Mouse (Mus musculus) G1E (cell line): Measurements from ENCODE around the gene Rbms2. TPM values are rescaled to one million over a fixed set of nuclear protein-coding genes. Genes with fewer than 3 reads are reported as not detected.

Source experiments
- ATAC-seq: 2 replicates; pipeline ENCODE4 v1.8.0; 2016; ENCODE audit warnings: mild to moderate bottlenecking; ENCODE audit not compliant: insufficient number of reproducible peaks, poor library complexity, low FRiP score, severe bottlenecking; ENCODE audit errors: extremely low read depth
- DNase-seq: peaks from one replicate; pipeline ENCODE4 v3.0.0; 2012; ENCODE audit warnings: low spot score
- H3K27me3 ChIP-seq: 2 replicates; pipeline ENCODE4 v1.6.1; 2012; ENCODE audit warnings: mild to moderate bottlenecking, low read length, inconsistent platforms; ENCODE audit not compliant: insufficient read depth
- H3K36me3 ChIP-seq: replicated peaks from 2 replicates; pipeline ENCODE3; 2012; ENCODE audit warnings: mild to moderate bottlenecking, inconsistent platforms
- H3K4me1 ChIP-seq: 2 replicates; pipeline ENCODE4 v1.6.1; 2012; ENCODE audit warnings: low read depth, low read length, inconsistent platforms, mixed read lengths; ENCODE audit not compliant: insufficient read depth
- H3K4me3 ChIP-seq: 2 replicates; pipeline ENCODE4 v1.5.1; 2012; ENCODE audit warnings: low read depth, mild to moderate bottlenecking, inconsistent platforms, low read length, moderate library complexity, mixed read lengths
- H3K9me3 ChIP-seq: replicated peaks from 2 replicates; pipeline ENCODE4 v1.6.1; 2012; ENCODE audit warnings: inconsistent platforms
- CTCF ChIP-seq: IDR thresholded peaks from 2 replicates; pipeline ENCODE4 v1.5.1; 2012; ENCODE audit warnings: low read depth, low read length, inconsistent platforms, mixed read lengths
- GATA1 ChIP-seq: IDR thresholded peaks from 2 replicates; pipeline ENCODE4 v1.6.1; 2012; ENCODE audit warnings: borderline replicate concordance, low read length, inconsistent platforms, mixed read lengths
- GATA2 ChIP-seq: IDR thresholded peaks from 2 replicates; pipeline ENCODE4 v1.6.1; 2012; ENCODE audit warnings: low read depth, low read length, inconsistent platforms, borderline replicate concordance
- POLR2AphosphoS5 ChIP-seq: IDR thresholded peaks from 2 replicates; pipeline ENCODE4 v1.6.1; 2012; ENCODE audit warnings: low read depth, low read length, inconsistent platforms; ENCODE audit not compliant: insufficient replicate concordance
- TAL1 ChIP-seq: conservative IDR thresholded peaks from 2 replicates; pipeline ENCODE4 v1.6.1; 2012; ENCODE audit warnings: low read depth, low read length, inconsistent platforms, mixed read lengths
- polyA plus RNA-seq: library from polyadenylated mRNA; stranded (reverse); fragments of >175 nt; gene quantifications from 2 replicates; pipeline ENCODE4 v1.2.3, GENCODE M21; 2012
- total RNA-seq, 2 experiments: library from RNA; stranded (forward) in 1 of 2; stranded (reverse) in 1 of 2; fragments of 200-1000 nt in 1 of 2; fragments of >200 nt in 1 of 2; fragmentation: Nextera tagmentation in 1 of 2; gene quantifications; 2 replicates each; pipeline ENCODE4 v1.2.3; 2014 to 2017

Gene Rbms2
- total and polyA plus RNA-seq, 3 experiments = 8.3 to 32.1 (median 11.3) TPM

- no peak for ATAC-seq
- peak overlapping the region; percentile 9; the same call in 1 of the 2 replicates for H3K4me3 ChIP-seq
- H3K4me1 ChIP-seq = peaks cover 39% of the 10 kb centered on the region
- no peak for TF ChIP-seq POLR2AphosphoS5
- no peak for TF ChIP-seq GATA1
- 0 out of 2 replicates have a peak, but pooled peaks have one; percentile 25 for TF ChIP-seq TAL1
- no peak for TF ChIP-seq CTCF
- TF ChIP-seq GATA2 = no peak
- no peaks in the 10 kb centered on the region for H3K9me3 ChIP-seq
- no peaks in the 10 kb centered on the region for H3K36me3 ChIP-seq
- peaks cover 3% of the 10 kb centered on the region; the same call in 1 of the 2 replicates for H3K27me3 ChIP-seq
- no peak for DNase-seq
Measured at GRCm38 (mm10) chr10:128187181-128187605, 7.1 kb upstream of the Rbms2 start.

GRCm38 (mm10) chr10:128185959-128186358 is 5.9 kb upstream of the Rbms2 start:
- ATAC-seq (peak; percentile 34; the same call in 1 of the 2 replicates), DNase-seq (peak; percentile 43)
- H3K27me3 ChIP-seq = peaks cover 3% of the 10 kb centered on the region; the same call in 1 of the 2 replicates
- no peaks in the 10 kb centered on the region for H3K36me3 ChIP-seq
- H3K9me3 ChIP-seq = no peaks in the 10 kb centered on the region
- H3K4me1 ChIP-seq = peaks cover 31% of the 10 kb centered on the region
- no peak overlapping the region for H3K4me3 ChIP-seq
- TF ChIP-seq CTCF (peak; percentile 95), GATA2 (no peak), TAL1 (no peak), POLR2AphosphoS5 (no peak)

- ATAC-seq = no peak
- Histone ChIP-seq H3K36me3 (no peaks in the 10 kb centered on the region), H3K27me3 (no peaks in the 10 kb centered on the region), H3K4me1 (peaks cover 29% of the 10 kb centered on the region), H3K4me3 (no peak overlapping the region), H3K9me3 (no peaks in the 10 kb centered on the region)
- TF ChIP-seq GATA2 (no peak), POLR2AphosphoS5 (no peak), TAL1 (no peak), CTCF (no peak), GATA1 (no peak)
- DNase-seq = no peak
Measured at GRCm38 (mm10) chr10:128185277-128185940, 5.3 kb upstream of the Rbms2 start.

DNA sequence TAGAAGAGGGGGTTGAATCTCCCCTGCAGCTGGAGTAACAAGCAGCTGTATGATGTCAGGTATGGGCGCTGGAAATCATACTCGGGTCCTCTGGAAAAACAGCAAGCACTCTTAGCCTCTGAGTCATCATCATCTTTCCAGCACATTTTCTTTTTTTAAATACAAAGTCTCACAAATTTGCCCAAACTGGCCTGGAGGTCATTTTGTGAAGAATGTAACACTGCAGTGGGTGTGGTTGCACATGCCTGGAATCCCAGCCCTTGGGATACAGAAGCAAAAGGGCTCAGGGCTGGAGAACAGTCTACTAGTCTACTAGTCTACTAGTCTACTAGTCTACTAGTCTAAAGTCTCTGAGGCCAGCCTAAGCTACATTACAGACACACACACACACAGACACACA is 4.2 kb upstream of the Rbms2 start:
- DNase-seq (no peak), ATAC-seq (no peak)
- H3K9me3 ChIP-seq = no peaks in the 10 kb centered on the region
- no peak overlapping the region for H3K4me3 ChIP-seq
- H3K4me1 ChIP-seq = peaks cover 33% of the 10 kb centered on the region
- H3K27me3 ChIP-seq = no peaks in the 10 kb centered on the region
- H3K36me3 ChIP-seq = no peaks in the 10 kb centered on the region
- TF ChIP-seq GATA2 (no peak), CTCF (no peak), POLR2AphosphoS5 (no peak), GATA1 (no peak), TAL1 (no peak)

DNA sequence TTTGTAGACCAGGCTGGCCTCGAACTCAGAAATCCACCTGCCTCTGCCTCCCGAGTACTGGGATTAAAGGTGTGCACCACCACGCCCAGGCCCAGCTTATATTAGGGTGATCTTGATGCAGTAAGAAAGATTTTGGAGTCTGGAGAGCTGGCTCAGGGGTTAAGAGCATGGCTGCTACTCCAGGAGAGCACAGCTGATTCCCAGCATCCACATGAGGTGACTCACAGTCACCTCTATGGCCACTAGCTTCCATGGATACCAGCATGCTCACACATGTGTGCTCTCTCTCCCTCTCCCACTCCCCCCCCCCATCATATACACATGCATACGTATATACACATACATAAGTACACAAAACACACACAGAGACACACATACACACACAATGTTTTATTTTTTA is 2.8 kb downstream of the Rbms2 start:
- TF ChIP-seq CTCF (no peak), GATA2 (no peak), POLR2AphosphoS5 (no peak), GATA1 (no peak), TAL1 (no peak)
- H3K36me3 ChIP-seq = no peaks in the 10 kb centered on the region
- H3K9me3 ChIP-seq = no peaks in the 10 kb centered on the region
- H3K4me1 ChIP-seq = peaks cover 23% of the 10 kb centered on the region
- DNase-seq (no peak), ATAC-seq (no peak)
- H3K27me3 ChIP-seq = no peaks in the 10 kb centered on the region
- no peak overlapping the region for H3K4me3 ChIP-seq

DNA sequence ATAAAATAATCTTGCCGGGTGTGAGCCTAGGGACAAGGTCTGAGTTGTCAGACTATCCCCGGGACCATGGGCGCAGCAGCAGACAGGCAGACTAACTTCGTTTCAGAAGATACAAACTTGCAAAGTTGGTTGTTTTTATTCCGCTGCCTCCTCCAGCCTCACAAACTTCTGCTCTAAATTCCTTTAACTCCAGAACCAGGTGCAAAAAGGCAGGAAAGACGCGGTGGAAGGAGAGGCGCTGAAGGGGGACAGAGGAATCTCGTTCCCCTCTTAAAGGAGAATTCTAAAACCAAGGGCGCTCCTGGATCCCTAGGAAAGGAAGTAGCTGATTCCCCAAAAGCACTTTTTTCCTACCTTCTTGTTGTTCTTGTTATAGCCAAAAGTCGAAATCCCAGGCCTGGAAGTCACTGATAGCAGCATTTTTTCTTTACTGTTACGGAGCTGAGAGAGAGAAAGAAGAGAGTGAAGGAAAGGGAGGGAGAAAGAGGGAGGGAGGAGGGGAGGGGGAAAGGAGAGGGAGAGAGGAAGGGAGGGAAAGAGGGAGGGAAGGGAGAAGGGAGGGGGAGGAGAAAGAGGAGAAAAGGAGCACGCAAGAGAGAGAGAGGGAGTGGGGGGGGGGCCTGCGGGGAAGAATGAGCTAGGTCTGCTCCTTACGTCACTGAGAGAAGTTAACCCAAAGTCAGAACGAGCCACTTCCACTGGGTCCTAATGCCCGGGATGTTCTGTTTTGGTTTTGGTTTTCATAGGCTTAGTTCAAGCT is 3.9 kb downstream of the Rbms2 start:
- no peaks in the 10 kb centered on the region for H3K36me3 ChIP-seq
- ATAC-seq = peak; percentile 75

More for the DNA sequence above, 3.9 kb downstream of the Rbms2 start:
- TF ChIP-seq CTCF (no peak), TAL1 (no peak), POLR2AphosphoS5 (no peak), GATA2 (no peak), GATA1 (no peak)
- DNase-seq = peak; percentile 58
- Histone ChIP-seq H3K27me3 (no peaks in the 10 kb centered on the region), H3K4me1 (peaks cover 23% of the 10 kb centered on the region), H3K9me3 (no peaks in the 10 kb centered on the region), H3K4me3 (peak overlapping the region; percentile 70)
